Mouse (Mus musculus) brain, embryonic 18.5 days (tissue): Measurements from ENCODE around the gene Mdm1.
"Not testable (repeated sequence)": the region's sequence is repeated elsewhere in the genome, so short reads cannot be mapped to it uniquely, and the experiment has no call there.

Experiments used
- DNase-seq: peaks from one replicate; pipeline ENCODE4 v3.0.0-alpha.2; 2012; ENCODE audit warnings: low read depth, low spot score

Gene Mdm1

GRCm38 (mm10) chr10:118122441-118123162 is 19.0 kb upstream of the Mdm1 start:
- DNase-seq: no peak

GRCm38 (mm10) chr10:118125236-118125635 is 16.4 kb upstream of the Mdm1 start:
- DNase-seq: no peak

- no peak for DNase-seq
Measured at GRCm38 (mm10) chr10:118125776-118126445, 15.7 kb upstream of the Mdm1 start.

- no peak for DNase-seq
Measured at GRCm38 (mm10) chr10:118129001-118129682, 12.5 kb upstream of the Mdm1 start.

GRCm38 (mm10) chr10:118130016-118130415 is 11.6 kb upstream of the Mdm1 start:
- DNase-seq: no peak

GRCm38 (mm10) chr10:118132993-118133392 is 8.6 kb upstream of the Mdm1 start:
- no peak for DNase-seq

- DNase-seq: no peak
Measured at GRCm38 (mm10) chr10:118138508-118138907, 3.1 kb upstream of the Mdm1 start.

- no peak for DNase-seq
Measured at GRCm38 (mm10) chr10:118139837-118140570, 1.6 kb upstream of the Mdm1 start.

- no peak for DNase-seq
Measured at GRCm38 (mm10) chr10:118141884-118142801, 532 bp downstream of the Mdm1 start.

- DNase-seq: no peak
Measured at GRCm38 (mm10) chr10:118149381-118149780, 7.8 kb downstream of the Mdm1 start.

- no peak for DNase-seq
Measured at GRCm38 (mm10) chr10:118150866-118151265, 9.3 kb downstream of the Mdm1 start.

- no peak for DNase-seq
Measured at GRCm38 (mm10) chr10:118155932-118156331, 14.3 kb downstream of the Mdm1 start.

GRCm38 (mm10) chr10:118161131-118161530 is 19.5 kb downstream of the Mdm1 start:
- DNase-seq: no peak

- no peak for DNase-seq
Measured at GRCm38 (mm10) chr10:118169212-118169611, 27.6 kb downstream of the Mdm1 start.

GRCm38 (mm10) chr10:118172416-118172815 is 30.8 kb downstream of the Mdm1 start:
- no peak for DNase-seq

GRCm38 (mm10) chr10:118172876-118173275 is 31.3 kb downstream of the Mdm1 start:
- no peak for DNase-seq

GRCm38 (mm10) chr10:118175542-118175941 is 33.9 kb downstream of the Mdm1 start:
- not testable (repeated sequence) for DNase-seq

GRCm38 (mm10) chr10:118178735-118179151 is 37.1 kb downstream of the Mdm1 start:
- no peak for DNase-seq

- no peak for DNase-seq
Measured at GRCm38 (mm10) chr10:118179265-118179664, 37.7 kb downstream of the Mdm1 start.

GRCm38 (mm10) chr10:118195150-118195549 is 53.5 kb downstream of the Mdm1 start:
- DNase-seq: not testable (repeated sequence)

- no peak for DNase-seq
Measured at GRCm38 (mm10) chr10:118204642-118205041, 63.0 kb downstream of the Mdm1 start, which contains the start of gene Il22. Gene Il22, plus strand, starts transcription at chr10:118204942.
